Mouse (Mus musculus): ENCODE measurements around the gene Gm10840.
"Not testable (repeated sequence)": the region's sequence is repeated elsewhere in the genome, so short reads cannot be mapped to it uniquely, and the experiment has no call there.

Gm10840 gene

GRCm38 (mm10) chr11:106198277-106198676, 37.6 kb downstream of the Gm10840 start:
- no peak for DNase-seq (ENCODE audit: low spot score)

GRCm38 (mm10) chr11:106199997-106200396, 39.3 kb downstream of the Gm10840 start:
- not testable (repeated sequence) for DNase-seq (ENCODE audit: low spot score)

- DNase-seq (ENCODE audit: low spot score), result no peak
Measured at GRCm38 (mm10) chr11:106200756-106201155, 40.1 kb downstream of the Gm10840 start.

DNA sequence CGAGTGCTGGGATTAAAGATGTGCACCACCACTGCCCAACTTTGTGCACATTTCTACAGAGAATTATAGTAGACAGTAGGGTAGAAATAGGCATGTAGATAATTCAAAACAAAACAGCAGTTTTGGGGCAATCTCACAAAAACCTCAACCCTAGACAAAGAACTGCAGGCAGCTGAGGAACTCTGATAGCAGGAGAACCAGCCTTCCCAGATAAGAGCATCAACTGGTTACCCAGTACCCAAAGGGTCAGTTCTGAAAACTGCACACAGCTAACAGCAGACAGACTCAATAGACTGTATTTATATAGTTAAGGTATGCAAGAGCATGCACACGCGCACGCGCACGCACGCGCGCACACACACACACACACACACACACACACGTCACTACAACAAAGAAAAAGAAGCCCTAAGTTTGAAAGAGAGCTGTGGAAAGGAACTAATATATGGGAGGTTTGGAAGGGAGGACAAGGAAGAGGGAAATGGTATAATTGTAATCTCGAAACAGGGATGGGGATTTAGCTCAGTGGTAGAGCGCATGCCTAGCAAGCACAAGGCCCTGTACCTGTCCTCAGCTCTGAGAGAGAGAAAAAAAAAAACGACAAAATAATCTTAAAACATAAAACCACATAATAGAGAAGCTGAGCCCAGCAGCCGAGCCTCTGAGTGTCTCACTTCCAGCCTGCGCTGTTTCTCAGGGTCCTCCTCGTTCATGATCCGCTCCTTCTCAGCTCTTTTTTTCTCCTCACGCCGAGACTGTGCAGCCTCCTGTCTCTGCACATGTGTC, 40.9 kb downstream of the Gm10840 start:
- DNase-seq (ENCODE audit: low spot score), result no peak

DNA sequence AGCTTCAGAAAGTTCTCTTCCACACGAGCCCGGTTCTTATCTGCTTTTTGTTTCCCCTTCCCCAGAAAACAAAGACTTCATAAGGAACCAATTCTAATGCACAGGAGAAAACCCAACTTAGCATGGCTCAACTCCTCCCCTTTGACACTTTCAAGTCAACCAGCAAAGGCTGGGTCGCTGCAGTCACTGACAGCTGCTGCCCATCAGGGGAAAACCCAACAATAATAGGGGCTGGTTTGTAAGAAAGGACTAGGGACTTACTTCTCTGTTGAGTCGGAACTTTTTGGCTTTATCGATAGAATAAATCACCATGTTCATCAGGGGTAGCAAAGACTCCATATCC, 41.4 kb downstream of the Gm10840 start, which contains the start of gene Strada:
Gene Strada (minus strand): TSS at position 46 of the 343 bp plus-strand sequence.
- DNase-seq (ENCODE audit: low spot score), result no peak

Data from spleen, adult 12 weeks (tissue).